Mouse (Mus musculus): ENCODE measurements around the gene Tmem220. TPM values are rescaled to one million over a fixed set of nuclear protein-coding genes. Genes with fewer than 3 reads are reported as not detected.

Gene Tmem220
- polyA plus RNA-seq, 1 experiment from 2014 or later = 0.30 TPM

GRCm38 (mm10) chr11:67067741-67068140, 42.8 kb downstream of the Tmem220 start:
- Histone ChIP-seq H3K4me3 (replicated peaks; ENCODE audit: low read depth, low read length) (no peak overlapping the region), H3K36me3 (ENCODE audit: control insufficient read depth, insufficient read depth, low read length) (peaks cover 43% of the 10 kb centered on the region), H3K4me2 (ENCODE audit: low read length) (no peak overlapping the region), H3K27ac (replicated peaks; ENCODE audit: low read depth, low read length) (no peak overlapping the region), H3K9ac (replicated peaks; ENCODE audit: low read length) (no peak overlapping the region), H3K9me3 (ENCODE audit: control insufficient read depth, low read length) (no peaks in the 10 kb centered on the region), H3K27me3 (ENCODE audit: control insufficient read depth, insufficient read depth, low read length) (no peaks in the 10 kb centered on the region), H3K4me1 (ENCODE audit: control insufficient read depth, insufficient read depth, low read length) (no peaks in the 10 kb centered on the region)
- 92% methylated on average over 3 of the region's 3 CpGs for WGBS
- ATAC-seq (ENCODE audit: low FRiP score, low TSS enrichment) = no peak
- no peak for DNase-seq

- no peaks in the 10 kb centered on the region for H3K27me3 ChIP-seq (ENCODE audit: control insufficient read depth, insufficient read depth, low read length)
- no peak for ATAC-seq (ENCODE audit: low FRiP score, low TSS enrichment)
- H3K4me2 ChIP-seq (ENCODE audit: low read length) = no peak overlapping the region
- 72% methylated on average over 15 of the region's 15 CpGs for WGBS
- DNase-seq = no peak
- no peaks in the 10 kb centered on the region for H3K9me3 ChIP-seq (ENCODE audit: control insufficient read depth, low read length)
- no peaks in the 10 kb centered on the region for H3K4me1 ChIP-seq (ENCODE audit: control insufficient read depth, insufficient read depth, low read length)
- no peak overlapping the region for H3K9ac ChIP-seq (replicated peaks; ENCODE audit: low read length)
- 0 out of 2 replicates have a peak, but pooled peaks cover 3% of the 10 kb centered on the region for H3K36me3 ChIP-seq (ENCODE audit: control insufficient read depth, insufficient read depth, low read length)
- H3K4me3 ChIP-seq (replicated peaks; ENCODE audit: low read depth, low read length) = no peak overlapping the region
- no peak overlapping the region for H3K27ac ChIP-seq (replicated peaks; ENCODE audit: low read depth, low read length)
Measured at GRCm38 (mm10) chr11:67072615-67073130, 47.7 kb downstream of the Tmem220 start.

DNA sequence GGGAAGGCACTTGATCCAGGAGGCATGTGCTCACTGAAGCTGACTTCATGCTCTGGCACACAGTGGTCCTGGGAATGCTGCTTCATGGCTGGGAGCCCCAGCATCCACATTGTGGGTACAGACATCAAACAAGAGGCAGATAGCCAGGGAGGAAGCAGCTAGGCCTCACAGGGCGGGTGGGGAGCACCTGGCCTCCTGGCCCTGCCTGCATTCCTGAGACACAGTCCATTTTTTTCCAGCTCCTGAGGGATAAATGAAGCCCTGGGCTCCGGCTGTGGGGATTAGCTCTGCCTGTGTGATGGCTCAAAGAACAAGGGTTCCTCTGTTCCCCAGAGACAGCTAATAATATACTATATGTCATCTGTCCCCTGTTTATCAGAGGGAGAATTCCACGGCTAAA, 50.1 kb downstream of the Tmem220 start:
- ATAC-seq (ENCODE audit: low FRiP score, low TSS enrichment) (no peak), DNase-seq (peak; percentile 22)
- Histone ChIP-seq H3K27ac (replicated peaks; ENCODE audit: low read depth, low read length) (no peak overlapping the region), H3K27me3 (ENCODE audit: control insufficient read depth, insufficient read depth, low read length) (no peaks in the 10 kb centered on the region), H3K9ac (replicated peaks; ENCODE audit: low read length) (no peak overlapping the region), H3K9me3 (ENCODE audit: control insufficient read depth, low read length) (no peaks in the 10 kb centered on the region), H3K4me1 (ENCODE audit: control insufficient read depth, insufficient read depth, low read length) (0 out of 2 replicates have a peak, but pooled peaks cover 3% of the 10 kb centered on the region), H3K4me2 (ENCODE audit: low read length) (no peak overlapping the region), H3K36me3 (ENCODE audit: control insufficient read depth, insufficient read depth, low read length) (no peaks in the 10 kb centered on the region), H3K4me3 (replicated peaks; ENCODE audit: low read depth, low read length) (no peak overlapping the region)
- WGBS = 11% methylated on average over 3 of the region's 3 CpGs

GRCm38 (mm10) chr11:67076781-67077180, 51.8 kb downstream of the Tmem220 start:
- Histone ChIP-seq H3K4me3 (replicated peaks; ENCODE audit: low read depth, low read length) (no peak overlapping the region), H3K9me3 (ENCODE audit: control insufficient read depth, low read length) (no peaks in the 10 kb centered on the region), H3K27ac (replicated peaks; ENCODE audit: low read depth, low read length) (no peak overlapping the region), H3K4me2 (ENCODE audit: low read length) (no peak overlapping the region), H3K4me1 (ENCODE audit: control insufficient read depth, insufficient read depth, low read length) (0 out of 2 replicates have a peak, but pooled peaks cover 3% of the 10 kb centered on the region), H3K36me3 (ENCODE audit: control insufficient read depth, insufficient read depth, low read length) (no peaks in the 10 kb centered on the region), H3K9ac (replicated peaks; ENCODE audit: low read length) (no peak overlapping the region), H3K27me3 (ENCODE audit: control insufficient read depth, insufficient read depth, low read length) (no peaks in the 10 kb centered on the region)
- DNase-seq (no peak), ATAC-seq (ENCODE audit: low FRiP score, low TSS enrichment) (no peak)
- 94% methylated on average over 5 of the region's 5 CpGs for WGBS

DNA sequence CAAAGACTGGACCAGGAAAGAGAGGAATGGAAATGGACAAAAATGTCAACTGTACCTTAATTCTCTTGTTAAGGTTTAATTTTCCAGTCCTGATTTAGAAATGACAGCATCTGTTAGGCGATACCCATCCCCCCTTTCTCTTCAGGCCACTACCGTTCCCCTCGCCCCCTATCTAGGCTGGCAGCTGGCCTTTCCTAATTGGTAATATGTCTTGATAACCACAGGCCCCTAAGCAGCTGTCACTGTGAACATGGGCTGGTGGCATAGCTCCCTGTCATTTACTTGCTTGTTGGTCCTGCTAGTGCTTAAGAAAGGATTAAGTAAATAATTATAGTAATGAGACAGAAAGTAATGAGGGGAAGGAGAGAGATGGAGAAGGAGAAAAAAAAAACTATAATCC, 52.5 kb downstream of the Tmem220 start:
- 51% methylated on average over 3 of the region's 3 CpGs for WGBS
- ATAC-seq (ENCODE audit: low FRiP score, low TSS enrichment) (no peak), DNase-seq (peak; percentile 33)
- H3K4me2 ChIP-seq (ENCODE audit: low read length) = no peak overlapping the region
- 0 out of 2 replicates have a peak, but pooled peaks cover 3% of the 10 kb centered on the region for H3K4me1 ChIP-seq (ENCODE audit: control insufficient read depth, insufficient read depth, low read length)
- no peak overlapping the region for H3K9ac ChIP-seq (replicated peaks; ENCODE audit: low read length)
- H3K9me3 ChIP-seq (ENCODE audit: control insufficient read depth, low read length) = no peaks in the 10 kb centered on the region
- no peaks in the 10 kb centered on the region for H3K27me3 ChIP-seq (ENCODE audit: control insufficient read depth, insufficient read depth, low read length)
- no peak overlapping the region for H3K27ac ChIP-seq (replicated peaks; ENCODE audit: low read depth, low read length)
- no peaks in the 10 kb centered on the region for H3K36me3 ChIP-seq (ENCODE audit: control insufficient read depth, insufficient read depth, low read length)
- H3K4me3 ChIP-seq (replicated peaks; ENCODE audit: low read depth, low read length) = no peak overlapping the region

GRCm38 (mm10) chr11:67078000-67078399, 53.0 kb downstream of the Tmem220 start, which contains the start of gene Myh3:
Gene Myh3 (plus strand): TSS chr11:67078300.
- 0 out of 2 replicates have a peak, but pooled peaks cover 3% of the 10 kb centered on the region for H3K4me1 ChIP-seq (ENCODE audit: control insufficient read depth, insufficient read depth, low read length)
- no peak for ATAC-seq (ENCODE audit: low FRiP score, low TSS enrichment)
- no peak within 1 kb of the TSS for H3K9ac ChIP-seq (replicated peaks; ENCODE audit: low read length)
- WGBS = 94% methylated on average over 5 of the region's 5 CpGs
- no peak within 1 kb of the TSS for H3K27ac ChIP-seq (replicated peaks; ENCODE audit: low read depth, low read length)
- H3K4me2 ChIP-seq (ENCODE audit: low read length) = no peak within 1 kb of the TSS
- no peak within 1 kb of the TSS for H3K4me3 ChIP-seq (replicated peaks; ENCODE audit: low read depth, low read length)
- H3K9me3 ChIP-seq (ENCODE audit: control insufficient read depth, low read length) = no peaks in the 10 kb centered on the region
- no peaks in the 10 kb centered on the region for H3K36me3 ChIP-seq (ENCODE audit: control insufficient read depth, insufficient read depth, low read length)
- no peaks in the 10 kb centered on the region for H3K27me3 ChIP-seq (ENCODE audit: control insufficient read depth, insufficient read depth, low read length)
- DNase-seq = no peak

GRCm38 (mm10) chr11:67078888-67079287, 53.9 kb downstream of the Tmem220 start:
- Histone ChIP-seq H3K27me3 (ENCODE audit: control insufficient read depth, insufficient read depth, low read length) (0 out of 2 replicates have a peak, but pooled peaks cover under 1% of the 10 kb centered on the region), H3K36me3 (ENCODE audit: control insufficient read depth, insufficient read depth, low read length) (no peaks in the 10 kb centered on the region), H3K4me1 (ENCODE audit: control insufficient read depth, insufficient read depth, low read length) (0 out of 2 replicates have a peak, but pooled peaks cover 3% of the 10 kb centered on the region), H3K9ac (replicated peaks; ENCODE audit: low read length) (no peak overlapping the region), H3K4me3 (replicated peaks; ENCODE audit: low read depth, low read length) (no peak overlapping the region), H3K4me2 (ENCODE audit: low read length) (no peak overlapping the region), H3K9me3 (ENCODE audit: control insufficient read depth, low read length) (no peaks in the 10 kb centered on the region), H3K27ac (replicated peaks; ENCODE audit: low read depth, low read length) (no peak overlapping the region)
- 86% methylated on average over 6 of the region's 6 CpGs for WGBS
- DNase-seq (no peak), ATAC-seq (ENCODE audit: low FRiP score, low TSS enrichment) (no peak)

DNA sequence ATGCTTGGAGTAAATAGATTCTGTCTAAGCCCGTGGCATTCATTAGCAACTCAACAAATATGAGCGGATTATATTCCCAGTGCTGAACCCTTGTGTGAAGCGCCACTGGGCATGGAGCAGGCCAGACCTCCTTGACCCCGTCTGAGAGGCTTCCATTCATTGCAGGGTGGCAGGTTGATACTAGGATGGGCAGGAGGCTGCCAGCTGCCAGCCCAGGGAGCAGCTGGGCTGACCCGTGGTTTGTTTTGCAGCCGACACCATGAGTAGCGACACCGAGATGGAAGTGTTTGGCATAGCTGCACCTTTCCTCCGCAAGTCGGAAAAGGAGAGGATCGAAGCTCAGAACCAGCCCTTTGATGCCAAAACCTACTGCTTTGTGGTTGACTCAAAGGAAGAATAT, 54.8 kb downstream of the Tmem220 start:
- Histone ChIP-seq H3K9me3 (ENCODE audit: control insufficient read depth, low read length) (no peaks in the 10 kb centered on the region), H3K9ac (replicated peaks; ENCODE audit: low read length) (no peak overlapping the region), H3K27me3 (ENCODE audit: control insufficient read depth, insufficient read depth, low read length) (peaks cover 7% of the 10 kb centered on the region; the same call in 1 of the 2 replicates), H3K4me2 (ENCODE audit: low read length) (0 out of 2 replicates have a peak overlapping the region, but pooled peaks have one; percentile 1), H3K36me3 (ENCODE audit: control insufficient read depth, insufficient read depth, low read length) (no peaks in the 10 kb centered on the region), H3K27ac (replicated peaks; ENCODE audit: low read depth, low read length) (peak overlapping the region; percentile 60; the same call in 1 of the 2 replicates), H3K4me1 (ENCODE audit: control insufficient read depth, insufficient read depth, low read length) (0 out of 2 replicates have a peak, but pooled peaks cover 3% of the 10 kb centered on the region), H3K4me3 (replicated peaks; ENCODE audit: low read depth, low read length) (no peak overlapping the region)
- 43% methylated on average over 11 of the region's 11 CpGs for WGBS
- DNase-seq = peak; percentile 19
- no peak for ATAC-seq (ENCODE audit: low FRiP score, low TSS enrichment)

DNA sequence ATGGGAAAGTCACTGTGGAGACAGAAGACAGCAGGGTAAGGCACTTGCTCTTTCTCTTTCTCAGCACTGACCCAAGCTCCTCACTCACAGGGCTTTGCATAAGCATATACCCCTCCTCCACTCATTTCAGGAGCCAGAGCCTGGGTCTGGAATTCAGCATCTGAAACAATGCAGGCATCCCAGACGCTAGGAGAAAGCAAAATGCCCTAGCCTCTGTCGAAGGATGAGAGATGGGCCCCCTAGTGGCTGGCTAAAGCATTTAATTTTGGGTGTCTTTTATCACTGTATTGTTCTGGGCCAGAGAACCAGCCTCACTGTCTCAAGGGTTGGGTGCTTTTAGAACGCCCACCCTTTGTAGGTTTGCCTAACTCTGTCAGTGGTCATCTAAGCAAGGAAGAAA, 55.2 kb downstream of the Tmem220 start:
- peak overlapping the region; percentile 60; the same call in 1 of the 2 replicates for H3K27ac ChIP-seq (replicated peaks; ENCODE audit: low read depth, low read length)
- DNase-seq = peak; percentile 86
- peaks cover 10% of the 10 kb centered on the region; the same call in 1 of the 2 replicates for H3K27me3 ChIP-seq (ENCODE audit: control insufficient read depth, insufficient read depth, low read length)
- ATAC-seq (ENCODE audit: low FRiP score, low TSS enrichment) = peak; percentile 73
- H3K9me3 ChIP-seq (ENCODE audit: control insufficient read depth, low read length) = no peaks in the 10 kb centered on the region
- 0 out of 2 replicates have a peak, but pooled peaks cover 3% of the 10 kb centered on the region for H3K4me1 ChIP-seq (ENCODE audit: control insufficient read depth, insufficient read depth, low read length)
- WGBS = 2% methylated on average over 3 of the region's 3 CpGs
- no peak overlapping the region for H3K4me3 ChIP-seq (replicated peaks; ENCODE audit: low read depth, low read length)
- no peak overlapping the region for H3K9ac ChIP-seq (replicated peaks; ENCODE audit: low read length)
- H3K4me2 ChIP-seq (ENCODE audit: low read length) = 0 out of 2 replicates have a peak overlapping the region, but pooled peaks have one; percentile 1
- H3K36me3 ChIP-seq (ENCODE audit: control insufficient read depth, insufficient read depth, low read length) = no peaks in the 10 kb centered on the region
